30 mouse cellular contexts compared by ENCODE assay signal in the genomic region with DNA sequence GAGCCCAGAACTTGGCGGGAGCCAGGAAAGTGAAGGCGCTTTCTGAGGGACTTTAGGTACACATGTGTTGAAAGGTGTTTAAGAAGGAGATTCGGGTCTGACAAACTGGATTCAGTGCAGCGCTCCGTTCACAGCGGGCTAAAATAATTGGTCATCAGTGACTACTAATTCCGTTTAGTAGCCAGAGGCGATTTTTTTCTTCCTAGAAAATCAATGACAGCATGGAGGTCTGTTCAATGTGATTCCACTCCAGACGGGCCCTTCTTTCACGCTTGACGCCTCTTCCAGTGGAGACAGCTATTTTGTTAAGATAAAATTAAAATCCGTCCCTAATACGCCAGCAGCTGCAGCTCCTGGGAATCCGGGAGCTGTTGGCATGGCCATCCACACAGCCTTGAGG. TPM values are rescaled to one million over a fixed set of nuclear protein-coding genes. Genes with fewer than 3 reads are reported as not detected.
"Had no signal": no experiment of that assay in that cellular context is flagged by ENCODE, and none has a peak within 500 bp of the region (broad histone marks: within the 10 kb centered on the region; RNA-seq: fewer than 3 reads in every experiment).

No protein-coding gene starts in this region.

- H3K4me2 ChIP-seq: heart, embryonic 12.5 days; hindbrain, embryonic 12.5 days; hindbrain, embryonic 14.5 days; intestine, embryonic 15.5 days; limb, embryonic 12.5 days; liver, embryonic 11.5 days had no signal

- H3K9me3 ChIP-seq: heart, embryonic 10.5 days; heart, embryonic 12.5 days; hindbrain, embryonic 10.5 days; hindbrain, embryonic 12.5 days; intestine, embryonic 15.5 days; limb, embryonic 10.5 days; limb, embryonic 12.5 days had no signal

- H3K4me3 ChIP-seq: gastrocnemius, adult 2 months; heart, embryonic 10.5 days; heart, embryonic 12.5 days; hindbrain, embryonic 10.5 days; hindbrain, embryonic 12.5 days; intestine, embryonic 15.5 days; layer of hippocampus, adult 2 months; left cerebral cortex, adult 2 months; limb, embryonic 10.5 days; limb, embryonic 12.5 days had no signal

- ATAC-seq: hindbrain, embryonic 16.5 days; inflammation-experienced regulatory T-cells, adult 6 months; intestine, embryonic 15.5 days; intestine, postnatal 0 days had no signal

- DNase-seq: gastrocnemius, adult 2 months; gastrocnemius, postnatal 10 days; gastrocnemius, postnatal 25 days; heart, adult 18-20 months; heart, postnatal 10 days; heart, postnatal 4 days; kidney, adult 18-20 months; kidney, adult 8-10 months; kidney, postnatal 10 days; kidney, postnatal 25 days; kidney, postnatal 4 days; liver had no signal

- H3K36me3 ChIP-seq: heart, embryonic 10.5 days; heart, embryonic 12.5 days; hindbrain, embryonic 10.5 days; hindbrain, embryonic 12.5 days; intestine, embryonic 15.5 days; limb, embryonic 10.5 days; limb, embryonic 12.5 days had no signal

- H3K27ac ChIP-seq: gastrocnemius, adult 2 months; heart, embryonic 10.5 days; hindbrain, embryonic 10.5 days; hindbrain, embryonic 12.5 days; hindbrain, embryonic 14.5 days; intestine, embryonic 15.5 days; layer of hippocampus, adult 2 months; left cerebral cortex, adult 2 months; limb, embryonic 10.5 days; limb, embryonic 12.5 days had no signal

- H3K9ac ChIP-seq: heart, embryonic 12.5 days; hindbrain, embryonic 12.5 days; hindbrain, embryonic 14.5 days; intestine, embryonic 15.5 days; limb, embryonic 12.5 days had no signal

- H3K27me3 ChIP-seq: intestine, embryonic 15.5 days had no signal

RNA-seq across cellular contexts. Expression of gene Barhl1, which starts 54.0 kb away (rescaled TPM):
- polyA plus RNA-seq: heart, embryonic 10.5 days; heart, embryonic 12.5 days; heart, embryonic 14.5 days; heart, embryonic 16.5 days; inflammation-experienced regulatory T-cells, adult 6 months; intestine, postnatal 0 days; kidney, embryonic 14.5 days; kidney, embryonic 16.5 days; limb, embryonic 10.5 days; limb, embryonic 12.5 days; liver, embryonic 11.5 days had no signal
